Mouse (Mus musculus) heart, adult 11 months (tissue): ENCODE measurements around the gene Aldh1a7.

Experiments used
- DNase-seq: peaks from one replicate; pipeline ENCODE4 v3.0.0; 2022

The Aldh1a7 gene

GRCm38 (mm10) chr19:20727381-20727780 lies at the start of gene Aldh1a7:
Aldh1a7 (minus strand) TSS chr19:20727562.
- no peak for DNase-seq

DNA sequence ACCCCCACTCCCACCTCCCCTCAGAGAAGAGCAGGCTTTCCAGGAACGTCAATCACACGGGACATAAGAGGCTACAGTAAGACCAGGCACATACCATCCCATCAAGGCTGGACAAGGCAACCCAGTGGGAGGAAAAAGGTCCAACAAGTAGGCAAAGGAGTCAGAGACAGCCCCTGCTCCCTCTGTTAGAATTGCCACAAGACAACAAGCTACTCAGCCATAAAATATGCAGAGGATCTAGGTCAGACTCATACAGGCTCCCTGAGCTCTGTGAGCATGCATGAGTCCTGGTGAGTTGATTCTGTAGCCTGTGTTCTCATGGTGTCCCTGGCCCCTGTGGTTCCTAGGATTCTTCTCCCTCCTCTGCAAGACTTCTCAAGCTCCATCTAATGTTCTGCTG lies 48.3 kb upstream of the Aldh1a7 start:
- DNase-seq: no peak

GRCm38 (mm10) chr19:20773941-20774340 lies 46.6 kb upstream of the Aldh1a7 start:
- DNase-seq: no peak

- DNase-seq: no peak
These were observed 36.9 kb upstream of the Aldh1a7 start for GRCm38 (mm10) chr19:20764214-20764613.

GRCm38 (mm10) chr19:20761675-20762426 lies 34.5 kb upstream of the Aldh1a7 start:
- DNase-seq: no peak

- DNase-seq: no peak
These were observed 33.8 kb upstream of the Aldh1a7 start for GRCm38 (mm10) chr19:20761119-20761518.

DNA sequence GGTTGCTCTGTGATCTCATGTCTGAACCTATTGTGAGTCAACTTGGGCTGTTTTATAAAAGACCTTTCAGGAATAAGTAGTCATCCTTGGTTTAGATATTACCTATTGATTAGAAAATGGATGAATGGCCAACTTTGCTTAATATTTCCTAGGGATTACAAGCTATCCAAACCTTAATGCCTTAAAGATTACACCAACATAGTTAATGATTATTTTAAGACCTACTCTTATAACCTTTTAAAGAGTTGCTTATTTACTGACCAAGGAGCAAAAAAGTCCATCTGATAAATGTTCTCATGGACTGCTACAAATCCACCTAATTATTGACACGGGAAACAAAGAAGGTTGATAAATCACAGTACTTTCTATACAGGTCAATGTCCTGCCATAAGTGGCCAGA lies 17.3 kb upstream of the Aldh1a7 start:
- no peak for DNase-seq

GRCm38 (mm10) chr19:20728278-20728677 lies 916 bp upstream of the Aldh1a7 start:
- DNase-seq: no peak

- no peak for DNase-seq
These were observed 4.4 kb downstream of the Aldh1a7 start for GRCm38 (mm10) chr19:20722913-20723312.

GRCm38 (mm10) chr19:20720298-20720697 lies 7.1 kb downstream of the Aldh1a7 start:
- DNase-seq: no peak

- no peak for DNase-seq
These were observed 11.7 kb downstream of the Aldh1a7 start for GRCm38 (mm10) chr19:20715617-20716016.

DNA sequence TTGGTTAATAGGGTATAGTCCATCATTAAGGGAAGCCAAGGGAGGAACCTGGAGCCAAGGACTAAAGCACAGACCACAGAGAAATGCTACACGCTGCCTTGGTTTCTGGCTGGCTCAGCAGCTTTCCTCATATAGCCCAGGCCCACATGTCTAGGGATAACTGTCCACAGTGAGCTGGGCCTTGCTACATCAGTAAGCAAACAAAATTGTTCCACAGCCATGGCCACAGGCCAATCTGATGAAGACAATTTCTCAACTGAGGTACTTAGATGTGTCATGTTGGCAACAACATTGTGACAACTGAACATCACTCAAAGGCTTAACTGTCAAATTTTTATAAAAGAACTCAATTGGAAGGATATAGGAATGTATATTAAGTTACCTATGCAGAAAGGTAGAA lies 12.3 kb downstream of the Aldh1a7 start:
- DNase-seq: no peak

GRCm38 (mm10) chr19:20714543-20714942 lies 12.8 kb downstream of the Aldh1a7 start:
- DNase-seq: no peak

GRCm38 (mm10) chr19:20707159-20707558 lies 20.2 kb downstream of the Aldh1a7 start:
- no peak for DNase-seq

DNA sequence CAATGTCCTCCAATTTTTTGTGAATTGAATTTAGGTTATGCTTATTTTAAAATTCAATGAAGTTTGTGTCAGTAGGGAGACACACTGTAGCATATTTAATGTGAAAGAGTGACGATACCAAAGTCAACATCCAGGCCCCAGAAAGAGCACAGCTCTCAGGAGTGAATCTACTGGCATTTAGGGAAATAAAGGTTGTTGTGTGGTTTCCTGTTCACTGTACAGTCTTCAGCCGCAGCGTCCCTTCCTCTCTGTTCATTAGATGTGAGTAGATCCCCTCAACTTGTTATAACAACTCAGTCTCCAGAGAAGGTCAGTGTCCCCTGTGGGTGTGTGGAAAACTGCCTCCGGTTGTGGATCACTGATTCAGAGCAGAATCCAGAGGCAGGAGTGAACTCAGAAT lies 20.6 kb downstream of the Aldh1a7 start:
- DNase-seq: no peak

DNA sequence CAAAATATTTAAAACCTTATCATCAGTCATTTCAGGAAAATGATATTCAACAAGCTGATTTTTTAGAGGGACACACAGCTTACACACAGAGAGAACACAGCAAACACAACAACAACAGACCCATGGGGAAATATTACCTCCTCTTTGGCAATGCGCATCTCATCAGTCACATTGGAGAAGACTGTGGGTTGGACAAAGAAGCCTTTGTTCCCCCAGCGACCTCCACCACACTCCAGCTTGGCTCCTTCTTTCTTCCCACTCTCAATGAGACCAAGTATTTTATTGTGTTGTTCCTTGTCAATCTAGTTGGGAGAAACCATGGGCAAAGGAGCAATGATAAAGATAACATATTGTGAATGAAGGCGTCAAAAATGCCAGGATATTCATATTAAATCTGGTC lies 25.3 kb downstream of the Aldh1a7 start:
- no peak for DNase-seq

DNA sequence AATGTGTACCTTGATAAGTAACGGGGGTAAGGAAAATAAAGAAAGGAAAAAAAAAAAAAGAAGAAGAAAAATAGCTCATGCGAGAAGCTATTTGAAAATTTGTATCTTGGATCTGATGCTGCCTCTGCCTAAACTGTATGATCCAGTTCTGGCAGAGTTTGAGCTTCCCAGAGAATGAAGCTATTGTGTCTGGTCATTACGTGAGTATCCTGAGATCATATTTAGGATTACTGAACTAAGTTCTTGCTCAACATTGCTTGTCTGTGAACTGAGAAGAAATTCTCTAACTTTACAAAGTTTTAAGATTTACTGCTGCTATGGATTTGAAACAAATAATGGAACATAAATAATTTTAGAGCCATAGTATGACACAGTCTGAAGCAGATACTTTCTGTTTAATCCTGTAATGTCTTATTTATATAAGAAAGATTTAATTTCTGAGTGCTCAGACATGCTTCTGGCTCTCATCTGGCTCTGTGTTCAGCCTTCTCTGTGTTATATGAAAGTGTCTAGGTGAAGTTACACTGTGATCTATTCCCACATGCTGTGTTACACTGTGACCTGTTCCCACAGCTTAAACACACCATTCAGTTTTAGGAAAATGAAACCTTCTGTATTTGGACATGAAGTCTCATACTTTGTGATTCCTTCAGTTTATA lies 49.5 kb downstream of the Aldh1a7 start:
- DNase-seq: no peak

GRCm38 (mm10) chr19:20654141-20654873 lies 73.1 kb downstream of the Aldh1a7 start:
- no peak for DNase-seq

- DNase-seq: no peak
These were observed 74.2 kb downstream of the Aldh1a7 start for GRCm38 (mm10) chr19:20653082-20653676.

DNA sequence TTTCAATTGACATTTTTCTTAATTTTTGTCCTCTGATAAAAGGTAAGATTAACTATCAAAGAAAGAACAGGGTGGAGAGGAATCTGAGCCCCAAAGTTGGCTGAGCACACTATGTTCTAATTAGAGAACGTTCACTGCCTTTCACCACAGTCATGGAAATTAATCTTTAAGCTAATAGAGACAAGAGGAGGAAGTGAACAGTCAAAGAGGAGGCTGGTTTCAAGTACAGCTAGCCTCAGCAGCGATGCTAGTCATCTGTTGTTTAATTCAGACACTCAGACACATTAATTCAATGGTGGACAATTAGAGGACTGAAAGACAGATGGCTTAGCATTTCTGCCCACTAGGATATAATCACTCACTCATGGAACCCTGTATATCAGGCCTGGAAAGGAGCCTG lies 77.4 kb downstream of the Aldh1a7 start:
- DNase-seq: no peak

- peak; percentile 91 for DNase-seq
These were observed 79.9 kb downstream of the Aldh1a7 start for GRCm38 (mm10) chr19:20647496-20647895.

GRCm38 (mm10) chr19:20644346-20644745 lies 83.0 kb downstream of the Aldh1a7 start:
- DNase-seq: peak; percentile 52
